In genomic region chr5:125400903-125401302, GRCm38 (mm10) we compare ENCODE assay signal across 21 mouse cellular contexts. TPM values are rescaled to one million over a fixed set of nuclear protein-coding genes. Genes with fewer than 3 reads are reported as not detected.
A peak's percentile ranks its signal among the peaks of the same experiment; 100 is the strongest.
DNase-seq lines count a peak whose midpoint lies in the region; TF ChIP-seq lines count a peak whose summit lies in the region.
"Had no signal": no experiment of that assay in that cellular context is flagged by ENCODE, and none has a peak within 500 bp of the region (broad histone marks: within the 10 kb centered on the region; RNA-seq: fewer than 3 reads in every experiment).

No protein-coding gene starts in this region.

- intact Hi-C loops in heart, adult 2 months (cut with DNase I) = no loop called here

- H3K9me3 ChIP-seq in heart, embryonic 10.5 days = no peaks in the 10 kb centered on the region
- H3K9me3 ChIP-seq: forebrain, embryonic 12.5 days; hindbrain, embryonic 10.5 days; kidney, embryonic 15.5 days; limb, embryonic 10.5 days; neural tube, embryonic 15.5 days had no signal

- no peak for TF ChIP-seq POLR2A in heart, adult 2 months (IDR thresholded peaks at IDR 0.05; ENCODE audit: insufficient read depth, low read depth, low read length)

- TF ChIP-seq EP300 in heart, adult 2 months (IDR thresholded peaks at IDR 0.05; ENCODE audit: insufficient read depth, low read depth, low read length) = no peak

- H3K4me1 ChIP-seq in heart, adult 2 months (ENCODE audit: control insufficient read depth, insufficient read depth, low read length) = no peaks in the 10 kb centered on the region; the same call in 1 of the 2 replicates
- no peaks in the 10 kb centered on the region for H3K4me1 ChIP-seq in heart, embryonic 10.5 days
- H3K4me1 ChIP-seq: forebrain, embryonic 12.5 days had no signal

- WGBS in heart, adult 2 months = 37% methylated on average over 7 of the region's 7 CpGs
- WGBS in heart, embryonic 10.5 days = 43% methylated on average over 7 of the region's 7 CpGs

- no peaks in the 10 kb centered on the region for H3K27me3 ChIP-seq in heart, adult 2 months (ENCODE audit: control insufficient read depth, insufficient read depth, low read length)
- H3K27me3 ChIP-seq in heart, embryonic 10.5 days (ENCODE audit: insufficient read depth, poor library complexity, severe bottlenecking) = no peaks in the 10 kb centered on the region; the same call in 1 of the 2 replicates
- H3K27me3 ChIP-seq: kidney, embryonic 15.5 days; neural tube, embryonic 15.5 days had no signal

- H3K27ac ChIP-seq in heart, adult 2 months = no peak overlapping the region
- H3K27ac ChIP-seq in heart, embryonic 10.5 days = no peak overlapping the region
- H3K27ac ChIP-seq in layer of hippocampus, adult 2 months = no peak overlapping the region
- H3K27ac ChIP-seq: forebrain, embryonic 12.5 days; hindbrain, embryonic 10.5 days; kidney, embryonic 15.5 days; left cerebral cortex, adult 2 months; limb, embryonic 10.5 days; neural tube, embryonic 15.5 days had no signal

- no peak for DNase-seq in heart, adult 2 months
- DNase-seq in heart, embryonic 10.5 days (ENCODE audit: low spot score) = no peak
- DNase-seq in layer of hippocampus, adult 2 months (ENCODE audit: low spot score in 2 of 2) = no peak
- no peak for DNase-seq in layer of hippocampus, adult 9-11 months
- DNase-seq in 416B (ENCODE audit: low read depth) (peak; percentile 83), MN1 (ENCODE audit: low spot score) (peak; percentile 39)
- no peak for DNase-seq in frontal cortex, postnatal 36 days (ENCODE audit: low spot score in 2 of 2)
- no peak for DNase-seq in adrenal gland, adult 18-20 months (ENCODE audit: low spot score in 2 of 2)
- DNase-seq: adrenal gland, adult 2 months; cerebellum, adult 8-10 months; gastrocnemius, postnatal 10 days; heart, adult 18-20 months; midbrain, embryonic 14.5 days; thymus, postnatal 36 days had no signal

- no peak overlapping the region for H3K9ac ChIP-seq in heart, adult 2 months (ENCODE audit: low read depth, low read length)
- H3K9ac ChIP-seq: forebrain, embryonic 12.5 days; kidney, embryonic 15.5 days; neural tube, embryonic 15.5 days had no signal

- TF ChIP-seq CTCF in heart, adult 2 months (IDR thresholded peaks at IDR 0.05) = peak; percentile 30
- peak; percentile 29 for TF ChIP-seq CTCF in layer of hippocampus, adult 2 months (conservative IDR thresholded peaks at IDR 0.05)

- H3K36me3 ChIP-seq in heart, adult 2 months (ENCODE audit: control insufficient read depth, insufficient read depth, low read length) = no peaks in the 10 kb centered on the region
- H3K36me3 ChIP-seq in heart, embryonic 10.5 days = no peaks in the 10 kb centered on the region
- H3K36me3 ChIP-seq: forebrain, embryonic 12.5 days; hindbrain, embryonic 10.5 days; kidney, embryonic 15.5 days; limb, embryonic 10.5 days; neural tube, embryonic 15.5 days had no signal

- no peaks in the 10 kb centered on the region for H3K79me2 ChIP-seq in heart, adult 2 months (replicated peaks; ENCODE audit: control insufficient read depth, insufficient read depth, low read length)

- H3K4me3 ChIP-seq in heart, adult 2 months = no peak overlapping the region
- H3K4me3 ChIP-seq in heart, embryonic 10.5 days = no peak overlapping the region
- no peak overlapping the region for H3K4me3 ChIP-seq in layer of hippocampus, adult 2 months
- H3K4me3 ChIP-seq: forebrain, embryonic 12.5 days; hindbrain, embryonic 10.5 days; kidney, embryonic 15.5 days; left cerebral cortex, adult 2 months; limb, embryonic 10.5 days; neural tube, embryonic 15.5 days had no signal

RNA-seq across cellular contexts. Expression of gene Ubc, which starts 10.9 kb away (rescaled TPM):
- 1,000 to 10,000 TPM in 1 of 2 experiments, 100 to 1,000 TPM in 1; 894 to 1,473 TPM for total RNA-seq in heart, adult 2 months (2021)
- 664 and 1,033 TPM in 2 replicates for polyA plus RNA-seq in heart, adult 2 months (2012; rRNA removed)
- 921 and 966 TPM in 2 replicates for polyA plus RNA-seq in heart, embryonic 10.5 days (2016; fragmentation: Nextera tagmentation; extraction: Ambion mirVana)
- total RNA-seq in layer of hippocampus, adult 2 months (2021) = 100 to 1,000 TPM; 713 to 818 TPM
- total RNA-seq in adrenal gland, adult 18-20 months (2021) = 1,000 to 10,000 TPM; 1,721 to 2,004 TPM

RNA-seq across cellular contexts. Expression of gene Gm10382, which starts 11.8 kb away (rescaled TPM):
- total RNA-seq in heart, adult 2 months (2021) = under 1 TPM in 1 of 2 experiments, not detected in 1; 0.21 TPM
- 0.12 and 0.23 TPM in 2 replicates for polyA plus RNA-seq in heart, adult 2 months (2012; rRNA removed)
- polyA plus RNA-seq in heart, embryonic 10.5 days (2016; fragmentation: Nextera tagmentation; extraction: Ambion mirVana) = 0.34 and 0.67 TPM in 2 replicates
- total RNA-seq in layer of hippocampus, adult 2 months (2021) = not detected
- under 1 TPM; 0.42 to 0.50 TPM for total RNA-seq in adrenal gland, adult 18-20 months (2021)
- polyA plus RNA-seq: embryonic facial prominence, embryonic 11.5 days had no signal

RNA-seq across cellular contexts. Expression of gene Dhx37, which starts 33.0 kb away (rescaled TPM):
- total RNA-seq in heart, adult 2 months (2021) = 10 to 100 TPM; 11.1 to 12.4 TPM
- 14.8 and 15.7 TPM in 2 replicates for polyA plus RNA-seq in heart, adult 2 months (2012; rRNA removed)
- polyA plus RNA-seq in heart, embryonic 10.5 days (2016; fragmentation: Nextera tagmentation; extraction: Ambion mirVana) = 15.9 and 18.7 TPM in 2 replicates
- 10 to 100 TPM; 15.2 to 15.6 TPM for total RNA-seq in layer of hippocampus, adult 2 months (2021)
- 10 to 100 TPM; 16.7 to 19.3 TPM for total RNA-seq in adrenal gland, adult 18-20 months (2021)

RNA-seq across cellular contexts. Expression of gene Bri3bp, which starts 40.5 kb away (rescaled TPM):
- 10 to 100 TPM; 52.2 to 52.4 TPM for total RNA-seq in heart, adult 2 months (2021)
- polyA plus RNA-seq in heart, adult 2 months (2012; rRNA removed) = 31.4 and 31.5 TPM in 2 replicates
- polyA plus RNA-seq in heart, embryonic 10.5 days (2016; fragmentation: Nextera tagmentation; extraction: Ambion mirVana) = 45.6 and 52.9 TPM in 2 replicates
- 100 to 1,000 TPM in 1 of 2 experiments, 10 to 100 TPM in 1; 93.2 to 107 TPM for total RNA-seq in layer of hippocampus, adult 2 months (2021)
- 10 to 100 TPM; 18.7 to 32.1 TPM for total RNA-seq in adrenal gland, adult 18-20 months (2021)

Comparison
In these comparisons a context has a peak if more than half of its experiments do, and no peak if none do; other contexts are left out.
1. DNase-seq: peak in 416B (single experiment) and MN1 (single experiment); none in heart, adult 2 months (0 of 2), heart, embryonic 10.5 days (single experiment), layer of hippocampus, adult 2 months (0 of 2), layer of hippocampus, adult 9-11 months (single experiment), frontal cortex, postnatal 36 days (0 of 2) and adrenal gland, adult 18-20 months (0 of 2).